Mouse (Mus musculus) cerebral cortex, adult 2 months (tissue): Measurements from ENCODE around the gene Mcrip2.

Experiments
- WGBS: fragments of 180-500 bp; shearing (Covaris S2); methylation state at CpG from one replicate; pipeline ENCODE4 v1.1.7; 2018; 5-methylcytosine and 5-hydroxymethylcytosine counted together

The Mcrip2 gene

GRCm38 (mm10) chr17:25868601-25869191, at the start of gene Mcrip2:
TSS of gene Mcrip2 (minus strand) at chr17:25868764.
- 0% methylated on average over 24 of the region's 24 CpGs for WGBS

- WGBS = 46% methylated on average over 9 of the region's 9 CpGs
These were observed 49.6 kb upstream of the Mcrip2 start for GRCm38 (mm10) chr17:25918037-25918750.

- 57% methylated on average over 8 of the region's 8 CpGs for WGBS
These were observed 48.5 kb upstream of the Mcrip2 start for GRCm38 (mm10) chr17:25916931-25917647.

GRCm38 (mm10) chr17:25914295-25914694, 45.7 kb upstream of the Mcrip2 start:
- 39% methylated on average over 4 of the region's 4 CpGs for WGBS

- 24% methylated on average over 1 of the region's 1 CpGs for WGBS
These were observed 45.3 kb upstream of the Mcrip2 start for GRCm38 (mm10) chr17:25913877-25914275.

GRCm38 (mm10) chr17:25913186-25913876, 44.8 kb upstream of the Mcrip2 start:
- 39% methylated on average over 14 of the region's 14 CpGs for WGBS

GRCm38 (mm10) chr17:25911816-25912215, 43.3 kb upstream of the Mcrip2 start:
- 65% methylated on average over 4 of the region's 4 CpGs for WGBS

- 49% methylated on average over 2 of the region's 2 CpGs for WGBS
These were observed 39.1 kb upstream of the Mcrip2 start for GRCm38 (mm10) chr17:25907640-25908039.

- WGBS = 78% methylated on average over 3 of the region's 3 CpGs
These were observed 34.5 kb upstream of the Mcrip2 start for GRCm38 (mm10) chr17:25903061-25903460.

GRCm38 (mm10) chr17:25900193-25900592, 31.6 kb upstream of the Mcrip2 start:
- WGBS = 89% methylated on average over 1 of the region's 1 CpGs

GRCm38 (mm10) chr17:25895891-25896290, 27.3 kb upstream of the Mcrip2 start:
- whole genome bisulfite sequencing = 71% methylated on average over 12 of the region's 12 CpGs

GRCm38 (mm10) chr17:25895415-25895814, 26.9 kb upstream of the Mcrip2 start:
- WGBS = 50% methylated on average over 2 of the region's 2 CpGs

- 40% methylated on average over 2 of the region's 2 CpGs for WGBS
These were observed 25.5 kb upstream of the Mcrip2 start for GRCm38 (mm10) chr17:25893975-25894617.

GRCm38 (mm10) chr17:25888837-25889236, 20.3 kb upstream of the Mcrip2 start:
- 30% methylated on average over 3 of the region's 3 CpGs for WGBS

GRCm38 (mm10) chr17:25887467-25887866, 18.9 kb upstream of the Mcrip2 start:
- WGBS = 66% methylated on average over 10 of the region's 10 CpGs

- WGBS = 50% methylated on average over 4 of the region's 4 CpGs
These were observed 17.1 kb upstream of the Mcrip2 start for GRCm38 (mm10) chr17:25885636-25886035.

GRCm38 (mm10) chr17:25883824-25884223, 15.3 kb upstream of the Mcrip2 start:
- 91% methylated on average over 3 of the region's 3 CpGs for WGBS

GRCm38 (mm10) chr17:25883268-25883667, 14.7 kb upstream of the Mcrip2 start:
- WGBS = 80% methylated on average over 8 of the region's 8 CpGs

GRCm38 (mm10) chr17:25882306-25882705, 13.7 kb upstream of the Mcrip2 start:
- 69% methylated on average over 5 of the region's 5 CpGs for WGBS

- WGBS = 45% methylated on average over 4 of the region's 4 CpGs
These were observed 13.1 kb upstream of the Mcrip2 start for GRCm38 (mm10) chr17:25881691-25882090.

- 25% methylated on average over 5 of the region's 5 CpGs for WGBS
These were observed 12.5 kb upstream of the Mcrip2 start for GRCm38 (mm10) chr17:25880913-25881641.
